Mouse (Mus musculus) lung, postnatal 0 days (tissue): ENCODE data around the gene Vmn1r210. TPM values are rescaled to one million over a fixed set of nuclear protein-coding genes. Genes with fewer than 3 reads are reported as not detected.
"Not testable (repeated sequence)": the region's sequence is repeated elsewhere in the genome, so short reads cannot be mapped to it uniquely, and the experiment has no call there.

ENCODE experiments used
- ATAC-seq: fragments of 200-750 bp; cut with Nextera tagmentation; 2 replicates; pipeline ENCODE4 v1.8.0; 2017; ENCODE audit warnings: moderate library complexity
- DNase-seq: peaks from one replicate; pipeline ENCODE4 v3.0.0-alpha.2; 2016; ENCODE audit warnings: low spot score
- H3K27ac ChIP-seq: fragments of 300-500 bp; sonication (generic); 2 replicates; pipeline ENCODE4 v1.5.1; 2014; ENCODE audit warnings: antibody characterized with exemption, mild to moderate bottlenecking, low read length, mixed read lengths
- H3K27me3 ChIP-seq: fragments of 300-500 bp; sonication (generic); replicated peaks from 2 replicates; pipeline ENCODE4 v1.6.1; 2014; ENCODE audit warnings: low read length, mixed read lengths; ENCODE audit not compliant: insufficient read depth
- H3K36me3 ChIP-seq: fragments of 300-500 bp; sonication (generic); 2 replicates; pipeline ENCODE4 v1.6.1; 2014; ENCODE audit warnings: low read length, mixed read lengths; ENCODE audit not compliant: insufficient read depth
- H3K4me1 ChIP-seq: fragments of 300-500 bp; sonication (generic); 2 replicates; pipeline ENCODE4 v1.6.1; 2014; ENCODE audit warnings: antibody characterized with exemption, low read depth, low read length, mixed read lengths; ENCODE audit not compliant: insufficient read depth
- H3K4me2 ChIP-seq: fragments of 300-500 bp; sonication (generic); replicated peaks from 2 replicates; pipeline ENCODE4 v1.6.1; 2014; ENCODE audit warnings: low read depth, mild to moderate bottlenecking, low read length, moderate library complexity, mixed read lengths
- H3K4me3 ChIP-seq: fragments of 300-500 bp; sonication (generic); 2 replicates; pipeline ENCODE4 v1.5.1; 2014; ENCODE audit warnings: low read depth, low read length
- H3K9ac ChIP-seq: fragments of 300-500 bp; sonication (generic); replicated peaks from 2 replicates; pipeline ENCODE4 v1.6.1; 2014; ENCODE audit warnings: low read depth, mild to moderate bottlenecking
- H3K9me3 ChIP-seq: fragments of 300-500 bp; sonication (generic); 2 replicates; pipeline ENCODE4 v1.6.1; 2016; ENCODE audit warnings: low read length, mixed read lengths
- CTCF ChIP-seq: IDR thresholded peaks from 2 replicates; pipeline ENCODE4 v1.5.1; 2016; ENCODE audit warnings: antibody characterized with exemption, mild to moderate bottlenecking
- EP300 ChIP-seq: IDR thresholded peaks from 2 replicates; pipeline ENCODE4 v1.6.1; 2016; ENCODE audit warnings: antibody characterized with exemption, mild to moderate bottlenecking, control low read depth
- WGBS: fragments of 180-500 bp; shearing (Covaris S2); extraction: QIAGEN DNeasy Blood & Tissue Kit; methylation state at CpG from one replicate; pipeline ENCODE4 v1.1.7; 2014; 5-methylcytosine and 5-hydroxymethylcytosine counted together
- polyA plus RNA-seq: library from polyadenylated mRNA; unstranded; fragments of >200 nt; fragmentation: Nextera tagmentation; extraction: Ambion mirVana; gene quantifications from 2 replicates; pipeline ENCODE4 v1.2.1, GENCODE M21; 2015

The Vmn1r210 gene
- polyA plus RNA-seq = not detected in 2 replicates

- TF ChIP-seq CTCF = no peak
- no peak for TF ChIP-seq EP300
- Histone ChIP-seq H3K27ac (no peak within 1 kb of the TSS), H3K4me1 (no peaks in the 10 kb centered on the region), H3K36me3 (no peaks in the 10 kb centered on the region), H3K9me3 (no peaks in the 10 kb centered on the region), H3K9ac (no peak within 1 kb of the TSS), H3K4me3 (no peak within 1 kb of the TSS), H3K27me3 (no peaks in the 10 kb centered on the region), H3K4me2 (no peak within 1 kb of the TSS)
- ATAC-seq = no peak
- 34% methylated on average over 4 of the region's 4 CpGs for WGBS
- no peak for DNase-seq
Measured at GRCm38 (mm10) chr13:22831248-22831647, at the start of gene Vmn1r210. Gene Vmn1r210, minus strand, starts transcription at chr13:22831348.

DNA sequence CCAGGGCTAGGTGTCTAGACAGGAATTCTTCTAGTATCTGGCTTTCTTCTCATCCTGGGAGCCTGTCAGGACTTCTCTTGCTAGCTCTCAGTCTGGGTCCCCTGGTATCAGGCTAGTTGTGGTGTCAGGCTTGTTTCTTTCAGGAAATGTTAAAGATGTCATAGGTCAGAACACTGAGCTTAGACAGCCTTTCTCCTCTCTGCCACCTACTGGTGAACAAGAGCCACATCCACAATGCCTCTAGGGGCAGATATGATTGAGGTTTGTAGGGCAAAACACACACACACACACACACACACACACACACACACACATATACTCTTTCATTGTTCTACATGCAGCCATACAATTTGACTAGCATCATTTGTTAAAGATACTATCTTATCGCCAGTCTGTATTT lies 48.1 kb upstream of the Vmn1r210 start:
- 85% methylated on average over 1 of the region's 1 CpGs for WGBS
- Histone ChIP-seq H3K9me3 (no peaks in the 10 kb centered on the region), H3K27me3 (no peaks in the 10 kb centered on the region), H3K4me1 (no peaks in the 10 kb centered on the region), H3K9ac (no peak overlapping the region), H3K4me3 (no peak overlapping the region), H3K4me2 (no peak overlapping the region), H3K27ac (no peak overlapping the region), H3K36me3 (no peaks in the 10 kb centered on the region)
- ATAC-seq (no peak), DNase-seq (no peak)
- TF ChIP-seq CTCF (no peak), EP300 (no peak)

GRCm38 (mm10) chr13:22857461-22857860 lies 26.3 kb upstream of the Vmn1r210 start, which contains the start of gene Vmn1r211:
Gene Vmn1r211, minus strand, starts transcription at chr13:22857561.
- H3K9ac ChIP-seq = no peak within 1 kb of the TSS
- H3K4me2 ChIP-seq = no peak within 1 kb of the TSS
- H3K36me3 ChIP-seq = no peaks in the 10 kb centered on the region
- no peaks in the 10 kb centered on the region for H3K4me1 ChIP-seq
- 57% methylated on average over 1 of the region's 1 CpGs for WGBS
- TF ChIP-seq EP300 (no peak), CTCF (no peak)
- H3K27me3 ChIP-seq = no peaks in the 10 kb centered on the region
- DNase-seq (no peak), ATAC-seq (no peak)
- no peak within 1 kb of the TSS for H3K4me3 ChIP-seq
- H3K9me3 ChIP-seq = no peaks in the 10 kb centered on the region
- H3K27ac ChIP-seq = no peak within 1 kb of the TSS

- H3K4me2 ChIP-seq = no peak overlapping the region
- no peak overlapping the region for H3K4me3 ChIP-seq
- no peaks in the 10 kb centered on the region for H3K9me3 ChIP-seq
- no peak overlapping the region for H3K9ac ChIP-seq
- no peak overlapping the region for H3K27ac ChIP-seq
- no peak for TF ChIP-seq EP300
- TF ChIP-seq CTCF = no peak
- no peaks in the 10 kb centered on the region for H3K27me3 ChIP-seq
- no peaks in the 10 kb centered on the region for H3K36me3 ChIP-seq
- no peak for DNase-seq
- no peaks in the 10 kb centered on the region for H3K4me1 ChIP-seq
- ATAC-seq = no peak
- 59% methylated on average over 4 of the region's 4 CpGs for WGBS
Measured at GRCm38 (mm10) chr13:22854760-22855159, 23.6 kb upstream of the Vmn1r210 start.

DNA sequence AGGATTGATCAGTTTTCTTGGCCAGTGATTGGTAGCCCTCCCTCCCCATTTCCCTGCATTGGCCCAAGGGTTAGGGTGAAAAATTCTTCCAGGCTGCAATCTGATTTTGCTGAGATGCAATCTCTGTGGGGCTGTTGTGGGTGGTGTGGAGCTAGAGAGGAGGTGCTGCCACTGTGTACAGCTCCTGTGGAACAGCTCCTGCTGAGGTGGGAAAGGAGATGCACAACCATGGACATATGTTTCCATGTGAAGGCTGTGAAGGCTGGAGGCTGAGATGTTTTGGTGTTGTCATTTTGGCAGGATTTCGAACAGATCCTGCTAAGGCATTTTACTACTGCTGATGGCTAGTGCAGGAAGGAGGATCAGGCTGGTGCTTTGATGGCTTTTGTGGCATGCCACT lies 15.7 kb upstream of the Vmn1r210 start:
- no peaks in the 10 kb centered on the region for H3K4me1 ChIP-seq
- no peak for TF ChIP-seq EP300
- no peak for TF ChIP-seq CTCF
- no peaks in the 10 kb centered on the region for H3K36me3 ChIP-seq
- no peaks in the 10 kb centered on the region for H3K27me3 ChIP-seq
- WGBS = 76% methylated on average over 1 of the region's 1 CpGs
- H3K27ac ChIP-seq = no peak overlapping the region
- no peak overlapping the region for H3K4me2 ChIP-seq
- no peak overlapping the region for H3K9ac ChIP-seq
- ATAC-seq (no peak), DNase-seq (no peak)
- H3K9me3 ChIP-seq = no peaks in the 10 kb centered on the region
- no peak overlapping the region for H3K4me3 ChIP-seq

- 81% methylated on average over 3 of the region's 3 CpGs for whole genome bisulfite sequencing
- H3K27me3 ChIP-seq, H3K4me1 ChIP-seq, H3K36me3 ChIP-seq, ATAC-seq, H3K9ac ChIP-seq, H3K9me3 ChIP-seq, H3K4me2 ChIP-seq, H3K27ac ChIP-seq, H3K4me3 ChIP-seq, DNase-seq: not testable (repeated sequence)
Measured at GRCm38 (mm10) chr13:22844304-22844703, 13.2 kb upstream of the Vmn1r210 start.

- WGBS = 28% methylated on average over 7 of the region's 7 CpGs
- ATAC-seq, H3K9me3 ChIP-seq, H3K4me1 ChIP-seq, H3K4me3 ChIP-seq, H3K9ac ChIP-seq, DNase-seq, H3K27me3 ChIP-seq, H3K36me3 ChIP-seq, H3K27ac ChIP-seq, H3K4me2 ChIP-seq: not testable (repeated sequence)
Measured at GRCm38 (mm10) chr13:22829395-22829794, 1.8 kb downstream of the Vmn1r210 start.

GRCm38 (mm10) chr13:22821601-22822000 lies 9.5 kb downstream of the Vmn1r210 start:
- H3K36me3 ChIP-seq, ATAC-seq, H3K4me3 ChIP-seq, H3K4me2 ChIP-seq, DNase-seq, H3K27ac ChIP-seq, H3K27me3 ChIP-seq, H3K4me1 ChIP-seq, H3K9me3 ChIP-seq, H3K9ac ChIP-seq: not testable (repeated sequence)
- 83% methylated on average over 1 of the region's 1 CpGs for WGBS

DNA sequence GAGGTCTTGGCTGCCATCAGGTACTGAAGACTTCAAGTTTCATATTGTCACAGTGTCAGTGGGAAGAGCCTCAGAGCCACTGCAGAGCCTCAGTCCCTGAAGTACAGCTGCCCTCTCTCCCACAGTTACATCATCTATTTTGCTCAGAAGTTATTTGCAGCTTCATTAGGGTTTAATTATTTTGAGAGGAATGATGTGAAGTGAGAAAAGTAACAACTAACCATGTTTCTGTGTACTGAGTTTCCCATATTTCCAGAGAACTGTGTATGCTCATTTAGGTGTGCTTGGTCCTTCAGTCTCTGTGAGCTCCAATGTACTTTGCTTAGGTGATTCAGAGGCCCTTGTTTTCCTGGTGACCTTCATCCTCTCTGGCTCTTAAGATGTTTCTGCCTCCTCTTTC lies 21.6 kb downstream of the Vmn1r210 start, which contains the start of gene Vmn1r209:
Gene Vmn1r209, minus strand, starts transcription at position 101 of the 400 bp plus-strand sequence.
- ATAC-seq, H3K36me3 ChIP-seq, H3K27ac ChIP-seq, H3K4me3 ChIP-seq, H3K9ac ChIP-seq, H3K27me3 ChIP-seq, DNase-seq, H3K4me1 ChIP-seq, H3K9me3 ChIP-seq, H3K4me2 ChIP-seq: not testable (repeated sequence)

DNA sequence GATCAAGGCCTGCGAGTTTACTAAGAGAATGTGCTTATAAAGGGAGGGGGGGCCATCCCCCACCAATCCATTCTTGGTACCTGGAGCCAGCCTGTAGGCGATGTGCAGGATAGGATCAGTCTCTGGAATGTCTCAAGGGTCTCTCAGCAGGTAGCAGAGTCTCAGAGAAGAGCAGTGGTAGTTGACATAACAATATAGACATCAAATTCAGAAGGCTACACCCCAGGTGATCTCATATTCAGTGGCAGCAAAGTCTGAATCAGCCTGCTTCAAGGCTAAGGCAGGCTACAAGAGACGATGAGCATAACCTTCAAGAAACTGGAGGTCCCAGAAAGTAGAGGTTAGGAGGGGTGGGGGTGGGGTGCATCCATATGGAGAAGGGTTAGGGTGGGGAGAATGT lies 43.1 kb downstream of the Vmn1r210 start:
- H3K27me3 ChIP-seq, H3K27ac ChIP-seq, DNase-seq, H3K36me3 ChIP-seq, H3K4me2 ChIP-seq, H3K4me3 ChIP-seq, ATAC-seq, H3K9ac ChIP-seq, H3K9me3 ChIP-seq, H3K4me1 ChIP-seq: not testable (repeated sequence)
- WGBS = 70% methylated on average over 3 of the region's 3 CpGs
